Mouse (Mus musculus): Measurements from ENCODE around the gene Akt3. TPM values are rescaled to one million over a fixed set of nuclear protein-coding genes. Genes with fewer than 3 reads are reported as not detected.

Akt3 gene
- total RNA-seq, 1 experiment from 2014 or later: 104 TPM

DNA sequence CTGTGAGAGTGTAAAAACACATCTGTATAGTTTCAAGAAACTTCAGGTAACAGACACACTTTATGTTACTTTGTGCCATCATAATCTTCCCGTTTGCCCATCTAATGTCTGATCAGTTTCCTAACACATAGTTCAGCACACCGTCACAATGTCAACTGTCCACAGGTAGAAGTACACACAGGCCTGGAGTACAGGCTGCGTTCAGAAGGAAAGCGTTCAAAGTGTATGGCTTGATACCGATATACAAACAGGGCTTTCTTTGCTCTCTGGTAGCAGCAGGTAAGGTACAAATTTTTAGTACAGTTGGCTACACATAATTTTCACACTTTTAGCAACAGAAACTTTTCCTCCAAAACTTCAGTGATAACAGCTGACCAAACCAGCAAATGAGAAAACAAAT is 238.3 kb downstream of the Akt3 start:
- no peak for ATAC-seq (ENCODE audit: extremely low read depth, insufficient number of reproducible peaks, low FRiP score, poor library complexity, severe bottlenecking)

GRCm38 (mm10) chr1:177018750-177019149 is 239.3 kb downstream of the Akt3 start:
- ATAC-seq (ENCODE audit: extremely low read depth, insufficient number of reproducible peaks, low FRiP score, poor library complexity, severe bottlenecking): no peak

DNA sequence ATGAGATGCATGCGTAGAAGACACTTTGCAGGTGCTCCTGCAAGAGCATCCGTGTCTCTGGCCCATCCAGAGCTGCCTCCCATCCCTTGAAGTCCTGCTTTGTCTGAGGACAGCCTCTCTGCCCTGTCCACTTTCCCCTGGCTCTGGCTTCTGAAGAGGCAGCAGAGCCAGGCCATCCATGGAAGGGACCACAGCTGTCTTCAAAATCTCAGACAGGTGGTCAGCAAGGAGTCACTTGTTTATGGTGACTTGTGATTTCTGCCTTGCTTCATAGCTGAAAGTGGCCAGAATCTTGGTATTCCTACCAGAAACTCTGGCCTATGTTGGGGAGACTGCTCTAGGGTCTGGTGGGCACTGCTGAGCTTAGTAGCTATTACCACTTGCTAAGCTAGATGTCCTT is 241.3 kb downstream of the Akt3 start:
- no peak for ATAC-seq (ENCODE audit: extremely low read depth, insufficient number of reproducible peaks, low FRiP score, poor library complexity, severe bottlenecking)

DNA sequence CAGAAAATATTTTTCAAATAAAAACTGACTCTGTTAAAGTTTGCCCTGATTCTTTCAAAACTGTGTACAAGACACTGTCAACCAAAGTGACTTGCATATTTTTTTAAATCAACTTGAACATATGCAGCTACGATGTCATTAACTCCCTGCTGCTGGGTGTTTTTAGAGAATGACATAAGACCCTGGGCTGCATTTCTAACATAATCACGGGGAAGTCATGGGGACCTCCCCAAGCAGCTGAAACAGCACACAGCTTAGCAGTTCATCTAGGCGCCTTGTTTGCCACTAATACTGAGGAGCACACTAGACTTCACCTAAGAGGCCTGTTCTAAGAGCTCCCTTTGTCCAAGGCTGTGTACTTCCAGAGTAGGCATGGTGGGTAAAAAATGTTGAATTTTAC is 242.1 kb downstream of the Akt3 start:
- ATAC-seq (ENCODE audit: extremely low read depth, insufficient number of reproducible peaks, low FRiP score, poor library complexity, severe bottlenecking): no peak

- no peak for ATAC-seq (ENCODE audit: extremely low read depth, insufficient number of reproducible peaks, low FRiP score, poor library complexity, severe bottlenecking)
Observed at GRCm38 (mm10) chr1:177014921-177015439, 243.0 kb downstream of the Akt3 start.

GRCm38 (mm10) chr1:177014346-177014745 is 243.7 kb downstream of the Akt3 start:
- no peak for ATAC-seq (ENCODE audit: extremely low read depth, insufficient number of reproducible peaks, low FRiP score, poor library complexity, severe bottlenecking)

- no peak for ATAC-seq (ENCODE audit: extremely low read depth, insufficient number of reproducible peaks, low FRiP score, poor library complexity, severe bottlenecking)
Observed at GRCm38 (mm10) chr1:177013776-177014175, 244.2 kb downstream of the Akt3 start.

DNA sequence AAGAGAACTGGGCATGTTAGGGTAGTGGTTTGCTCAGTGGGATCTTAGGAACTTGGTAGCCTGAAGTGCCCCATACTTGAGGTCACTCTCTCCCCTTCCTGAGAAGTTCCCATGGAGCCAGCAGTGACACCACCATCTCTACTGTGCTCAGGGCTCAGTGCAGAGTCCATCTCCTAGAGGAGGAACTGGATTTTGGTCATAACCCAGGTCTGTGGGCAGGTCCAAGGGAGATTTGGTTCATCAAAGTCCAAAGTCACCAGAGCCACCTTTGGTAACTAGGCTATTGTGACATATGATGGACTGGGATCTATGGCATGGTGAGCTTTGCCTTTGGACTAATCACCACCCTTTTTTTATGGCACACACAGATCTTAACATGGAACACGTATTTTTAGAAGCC is 244.7 kb downstream of the Akt3 start:
- no peak for ATAC-seq (ENCODE audit: extremely low read depth, insufficient number of reproducible peaks, low FRiP score, poor library complexity, severe bottlenecking)

DNA sequence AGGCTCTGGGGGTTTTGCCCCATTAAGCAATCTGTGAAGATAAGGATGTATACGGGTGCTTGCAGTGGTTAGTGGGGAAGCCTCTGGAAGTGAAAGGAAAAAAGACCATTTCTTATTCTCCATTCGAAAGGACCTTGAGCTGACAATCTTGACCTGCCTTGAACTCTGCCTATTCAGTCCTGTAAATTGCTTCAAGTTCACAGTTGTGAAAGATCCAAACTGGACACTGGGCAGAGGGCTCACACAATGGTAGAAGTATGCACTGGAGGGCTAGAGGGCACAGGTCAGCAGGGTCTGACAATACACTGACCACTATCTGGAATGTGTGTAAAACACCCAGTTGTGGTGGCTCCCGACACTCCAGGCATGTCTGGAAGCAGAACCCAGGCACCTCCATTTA is 245.2 kb downstream of the Akt3 start:
- no peak for ATAC-seq (ENCODE audit: extremely low read depth, insufficient number of reproducible peaks, low FRiP score, poor library complexity, severe bottlenecking)

- no peak for ATAC-seq (ENCODE audit: extremely low read depth, insufficient number of reproducible peaks, low FRiP score, poor library complexity, severe bottlenecking)
Observed at GRCm38 (mm10) chr1:177011688-177012087, 246.3 kb downstream of the Akt3 start.

- no peak for ATAC-seq (ENCODE audit: extremely low read depth, insufficient number of reproducible peaks, low FRiP score, poor library complexity, severe bottlenecking)
Observed at GRCm38 (mm10) chr1:177010607-177011302, 247.2 kb downstream of the Akt3 start.

- ATAC-seq (ENCODE audit: extremely low read depth, insufficient number of reproducible peaks, low FRiP score, poor library complexity, severe bottlenecking): no peak
Observed at GRCm38 (mm10) chr1:177010041-177010440, 248.0 kb downstream of the Akt3 start.

- ATAC-seq (ENCODE audit: extremely low read depth, insufficient number of reproducible peaks, low FRiP score, poor library complexity, severe bottlenecking): no peak
Observed at GRCm38 (mm10) chr1:177008777-177009176, 249.2 kb downstream of the Akt3 start.

DNA sequence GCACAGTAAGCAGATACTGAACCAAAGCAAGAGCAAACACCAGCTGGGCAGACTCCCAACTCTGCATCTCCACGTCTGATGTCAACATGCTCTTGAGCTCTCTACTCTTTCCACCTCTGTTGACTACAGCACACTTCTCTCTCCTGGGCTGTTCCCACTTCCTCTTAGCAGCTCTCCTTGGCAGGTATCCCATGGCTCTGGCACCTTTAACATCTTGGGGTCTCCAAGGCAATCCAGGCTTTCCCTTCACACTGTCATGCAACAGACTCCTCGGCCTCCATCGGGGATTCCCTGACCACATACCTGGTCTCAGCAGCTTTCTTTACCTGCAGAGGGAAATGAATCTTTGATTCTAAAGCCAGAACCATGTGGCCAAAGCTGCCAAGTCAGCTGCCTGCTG is 250.6 kb downstream of the Akt3 start:
- no peak for ATAC-seq (ENCODE audit: extremely low read depth, insufficient number of reproducible peaks, low FRiP score, poor library complexity, severe bottlenecking)

DNA sequence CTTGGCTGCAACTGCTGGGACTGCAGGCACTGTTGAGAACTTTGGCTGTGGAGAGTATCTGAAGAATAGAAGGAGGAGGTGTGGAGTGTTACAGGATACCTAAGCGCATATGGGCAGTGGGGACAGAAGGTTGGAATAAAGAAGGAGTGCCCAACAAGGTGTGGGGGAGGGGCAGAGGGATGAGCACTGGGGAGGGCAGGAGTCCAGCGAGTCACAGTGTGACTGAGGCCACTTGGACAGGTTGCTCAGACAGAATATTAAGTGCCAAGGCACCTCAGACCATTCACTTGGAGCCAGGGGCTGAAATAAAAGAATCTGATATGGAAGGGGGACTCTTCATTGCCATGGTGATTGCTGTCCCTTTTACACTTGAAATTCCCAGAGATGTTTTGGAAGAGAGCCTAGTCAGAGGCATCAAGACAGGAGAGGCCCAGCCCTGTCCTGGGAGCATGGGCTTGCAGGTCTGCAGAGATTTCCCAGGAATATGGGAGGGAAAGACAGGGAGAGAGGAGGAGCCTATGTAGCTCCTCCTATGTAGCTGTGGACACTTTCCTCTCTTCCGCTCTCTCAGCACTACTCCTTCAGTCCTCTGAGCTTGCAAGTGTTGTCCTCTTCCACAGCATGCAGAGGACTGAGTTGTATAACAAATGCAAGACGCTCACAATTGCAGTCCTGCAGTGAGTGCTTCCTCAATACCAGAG is 253.8 kb downstream of the Akt3 start:
- ATAC-seq (ENCODE audit: extremely low read depth, insufficient number of reproducible peaks, low FRiP score, poor library complexity, severe bottlenecking): no peak

DNA sequence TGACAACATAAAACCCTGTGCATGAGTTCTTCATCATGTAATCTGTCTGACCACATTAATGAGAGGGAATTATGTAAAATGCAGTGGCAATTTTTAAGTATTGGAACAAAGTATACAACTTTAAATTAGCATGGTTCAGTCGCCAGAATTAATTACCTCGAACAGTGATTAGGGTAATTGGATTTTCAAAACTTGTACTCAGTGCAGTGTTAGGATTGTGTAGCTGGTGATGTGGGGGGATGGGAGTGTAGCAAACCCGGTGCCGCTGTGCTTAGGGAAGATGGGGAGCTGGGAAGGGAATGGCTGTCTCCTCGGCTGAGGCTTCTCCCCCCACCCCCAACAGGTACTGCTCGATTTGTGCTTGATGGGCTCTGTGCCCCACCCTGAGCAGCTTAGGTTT is 255.1 kb downstream of the Akt3 start:
- ATAC-seq (ENCODE audit: extremely low read depth, insufficient number of reproducible peaks, low FRiP score, poor library complexity, severe bottlenecking): no peak

DNA sequence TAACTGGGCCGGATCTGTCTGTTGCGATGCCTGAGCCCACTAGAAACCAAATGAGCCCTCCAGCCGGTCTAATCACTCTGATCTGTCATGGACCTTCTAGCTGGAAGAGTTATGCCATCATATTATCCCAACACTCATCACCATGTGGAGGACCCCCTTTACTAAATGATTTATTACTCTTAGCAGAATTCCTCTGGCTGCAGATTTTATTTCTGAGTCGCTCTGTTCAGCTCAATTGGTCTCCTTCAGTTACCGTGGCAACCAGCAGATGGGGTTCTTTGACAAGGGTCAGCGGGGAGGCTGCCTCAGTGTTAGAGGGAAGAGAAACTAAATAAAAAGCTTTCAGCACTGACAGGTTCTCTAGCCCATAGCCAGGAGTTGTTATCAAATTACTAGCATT is 259.0 kb downstream of the Akt3 start:
- ATAC-seq (ENCODE audit: extremely low read depth, insufficient number of reproducible peaks, low FRiP score, poor library complexity, severe bottlenecking): peak; percentile 73

GRCm38 (mm10) chr1:176997711-176998689 is 260.0 kb downstream of the Akt3 start:
- no peak for ATAC-seq (ENCODE audit: extremely low read depth, insufficient number of reproducible peaks, low FRiP score, poor library complexity, severe bottlenecking)

- ATAC-seq (ENCODE audit: extremely low read depth, insufficient number of reproducible peaks, low FRiP score, poor library complexity, severe bottlenecking): no peak
Observed at GRCm38 (mm10) chr1:176997254-176997653, 260.7 kb downstream of the Akt3 start.
